Mouse (Mus musculus) liver, embryonic 14.5 days (tissue): ENCODE results near the gene Ankrd36. TPM values are rescaled to one million over a fixed set of nuclear protein-coding genes. Genes with fewer than 3 reads are reported as not detected.
"Not testable (repeated sequence)": the region's sequence is repeated elsewhere in the genome, so short reads cannot be mapped to it uniquely, and the experiment has no call there.

Experiments
- ATAC-seq: fragments of 200-750 bp; cut with Nextera tagmentation; 2 replicates; pipeline ENCODE4 v1.8.0; 2017; ENCODE audit warnings: moderate number of reproducible peaks, mild to moderate bottlenecking, moderate library complexity; ENCODE audit not compliant: insufficient read depth
- DNase-seq, 3 experiments: peaks; one replicate each; pipeline ENCODE4 v3.0.0-alpha.2; 2012 to 2013; ENCODE audit warnings: low read depth in 3 of 3, low spot score in 3 of 3
- H3K27ac ChIP-seq: fragments of 300-500 bp; sonication (generic); 2 replicates; pipeline ENCODE4 v1.5.1; 2014; ENCODE audit warnings: moderate library complexity, mild to moderate bottlenecking, control low read depth, inconsistent platforms
- H3K27me3 ChIP-seq: fragments of 300-500 bp; sonication (generic); 2 replicates; pipeline ENCODE4 v1.6.1; 2014; ENCODE audit warnings: mild to moderate bottlenecking, low read length, moderate library complexity; ENCODE audit not compliant: control insufficient read depth, insufficient read depth
- H3K36me3 ChIP-seq: fragments of 300-500 bp; sonication (generic); replicated peaks from 2 replicates; pipeline ENCODE4 v1.6.1; 2014; ENCODE audit warnings: low read depth; ENCODE audit not compliant: control insufficient read depth, insufficient read depth
- H3K4me1 ChIP-seq, 2 experiments: fragments of 200-500 bp in 1 of 2; fragments of 300-500 bp in 1 of 2; sonication (generic) in 1 of 2; replicated peaks; 2 replicates each; pipeline ENCODE4 v1.6.1; 2012 to 2014; ENCODE audit warnings: antibody characterized with exemption in 1 of 2, inconsistent platforms in 1 of 2, low read length in 1 of 2; ENCODE audit not compliant: control insufficient read depth in 2 of 2, insufficient read depth in 2 of 2
- H3K4me2 ChIP-seq: fragments of 300-500 bp; sonication (generic); 2 replicates; pipeline ENCODE4 v1.6.1; 2014; ENCODE audit warnings: low read depth, mild to moderate bottlenecking, control low read depth, moderate library complexity
- H3K4me3 ChIP-seq, 2 experiments: fragments of 200-500 bp in 1 of 2; fragments of 300-500 bp in 1 of 2; sonication (generic) in 1 of 2; 2 replicates each; pipeline ENCODE4 v1.5.1; 2012 to 2014; ENCODE audit warnings: low read depth in 2 of 2, low read length in 2 of 2, mild to moderate bottlenecking in 2 of 2, control low read depth in 1 of 2, inconsistent platforms in 1 of 2, moderate library complexity in 1 of 2; ENCODE audit not compliant: insufficient read depth in 1 of 2
- H3K9ac ChIP-seq: fragments of 300-500 bp; sonication (generic); replicated peaks from 2 replicates; pipeline ENCODE4 v1.6.1; 2014; ENCODE audit warnings: mild to moderate bottlenecking, control low read depth, moderate library complexity
- H3K9me3 ChIP-seq: fragments of 300-500 bp; sonication (generic); 2 replicates; pipeline ENCODE4 v1.6.1; 2016; ENCODE audit warnings: low read length, mixed read lengths; ENCODE audit not compliant: control insufficient read depth
- CTCF ChIP-seq: IDR thresholded peaks from 2 replicates; pipeline ENCODE4 v1.5.1; 2016; ENCODE audit warnings: antibody characterized with exemption, low read depth, control low read depth
- EP300 ChIP-seq: IDR thresholded peaks from 2 replicates; pipeline ENCODE4 v1.6.1; 2016; ENCODE audit warnings: antibody characterized with exemption, low read depth
- WGBS: fragments of 180-500 bp; shearing (Covaris S2); extraction: QIAGEN DNeasy Blood & Tissue Kit; methylation state at CpG from one replicate; pipeline ENCODE4 v1.1.7; 2014; ENCODE audit not compliant: insufficient replicate concordance; 5-methylcytosine and 5-hydroxymethylcytosine counted together
- polyA plus RNA-seq, 2 experiments: library from polyadenylated mRNA; depleted of rRNA in 1 of 2; stranded (reverse) in 1 of 2; unstranded in 1 of 2; fragments of >200 nt; fragmentation: Nextera tagmentation in 1 of 2; extraction: Ambion mirVana in 1 of 2; gene quantifications; 2 replicates each; pipeline versions ENCODE4 v1.2.1 to v1.2.3; 2012 to 2014

Ankrd36 gene
- polyA plus RNA-seq, 2 experiments = 0.66 to 1.2 TPM

- WGBS = 1% methylated on average over 28 of the region's 28 CpGs
- H3K4me1 ChIP-seq = peaks cover 15 to 24% of the 10 kb centered on the region in 2 experiments
- ATAC-seq (no peak), DNase-seq (no peak)
- peak overlapping the region; percentile 79 for H3K9ac ChIP-seq
- no peaks in the 10 kb centered on the region for H3K27me3 ChIP-seq
- H3K4me2 ChIP-seq = peak overlapping the region; percentile 71
- H3K27ac ChIP-seq = peak overlapping the region; percentile 8
- H3K36me3 ChIP-seq = peaks cover 13% of the 10 kb centered on the region
- no peaks in the 10 kb centered on the region for H3K9me3 ChIP-seq
- H3K4me3 ChIP-seq = peak overlapping the region; percentile 74 to 81
- TF ChIP-seq EP300 (no peak), CTCF (no peak)
Observed at GRCm38 (mm10) chr11:5541230-5541798, 28.2 kb upstream of the Ankrd36 start.

GRCm38 (mm10) chr11:5541799-5542481 is 27.5 kb upstream of the Ankrd36 start, which contains the start of gene Ccdc117:
Gene Ccdc117 (minus strand): TSS chr11:5542187.
- Histone ChIP-seq H3K4me2 (peak within 1 kb of the TSS; percentile 71), H3K4me1 (peaks cover 15 to 24% of the 10 kb centered on the region in 2 experiments), H3K4me3 (peak within 1 kb of the TSS; percentile 74 to 81), H3K27me3 (no peaks in the 10 kb centered on the region), H3K27ac (peak within 1 kb of the TSS; percentile 8), H3K9me3 (no peaks in the 10 kb centered on the region), H3K9ac (peak within 1 kb of the TSS; percentile 79), H3K36me3 (peaks cover 11% of the 10 kb centered on the region; the same call in 1 of the 2 replicates)
- whole genome bisulfite sequencing = under 1% methylated on average over 65 of the region's 65 CpGs
- TF ChIP-seq CTCF (peak; percentile 60), EP300 (0 out of 2 replicates have a peak, but pooled peaks have one; percentile 23)
- peak; percentile 98 for ATAC-seq
- DNase-seq = peak; percentile 91 to 93 (median 93)

GRCm38 (mm10) chr11:5542482-5543185 is 26.9 kb upstream of the Ankrd36 start:
- no peak for ATAC-seq
- 38% methylated on average over 5 of the region's 5 CpGs for WGBS
- H3K9ac ChIP-seq = no peak overlapping the region

GRCm38 (mm10) chr11:5543281-5543680 is 26.2 kb upstream of the Ankrd36 start:
- Histone ChIP-seq H3K4me1 (peaks cover 15 to 24% of the 10 kb centered on the region in 2 experiments), H3K9me3 (no peaks in the 10 kb centered on the region), H3K27ac (no peak overlapping the region), H3K9ac (no peak overlapping the region), H3K4me3 (no peak overlapping the region), H3K27me3 (no peaks in the 10 kb centered on the region), H3K4me2 (no peak overlapping the region), H3K36me3 (peaks cover 11% of the 10 kb centered on the region; the same call in 1 of the 2 replicates)
- WGBS = 59% methylated on average over 1 of the region's 1 CpGs
- TF ChIP-seq EP300 (no peak), CTCF (no peak)
- ATAC-seq = no peak
- no peak for DNase-seq

More at GRCm38 (mm10) chr11:5542482-5543185, 26.9 kb upstream of the Ankrd36 start:
- Histone ChIP-seq H3K4me3 (peak overlapping the region; percentile 74 to 81), H3K27ac (no peak overlapping the region), H3K4me1 (peaks cover 15 to 24% of the 10 kb centered on the region in 2 experiments), H3K4me2 (peak overlapping the region; percentile 71), H3K9me3 (no peaks in the 10 kb centered on the region), H3K27me3 (no peaks in the 10 kb centered on the region), H3K36me3 (peaks cover 11% of the 10 kb centered on the region; the same call in 1 of the 2 replicates)
- TF ChIP-seq CTCF = no peak
- no peak for TF ChIP-seq EP300
- no peak for DNase-seq

GRCm38 (mm10) chr11:5544709-5545108 is 24.8 kb upstream of the Ankrd36 start:
- 62% methylated on average over 1 of the region's 1 CpGs for WGBS
- DNase-seq = not testable (repeated sequence)

More at GRCm38 (mm10) chr11:5544709-5545108, 24.8 kb upstream of the Ankrd36 start:
- not testable (repeated sequence) for H3K27ac ChIP-seq, H3K27me3 ChIP-seq, H3K4me3 ChIP-seq, ATAC-seq, H3K36me3 ChIP-seq, H3K9me3 ChIP-seq, H3K9ac ChIP-seq, H3K4me2 ChIP-seq
- H3K4me1 ChIP-seq = peaks cover 11 to 19% of the 10 kb centered on the region in 2 experiments
